Mouse (Mus musculus) neural tube, embryonic 13.5 days (tissue): ENCODE measurements around the gene Actr1b. TPM values are rescaled to one million over a fixed set of nuclear protein-coding genes. Genes with fewer than 3 reads are reported as not detected.

Experiments used
- ATAC-seq: fragments of 200-750 bp; cut with Nextera tagmentation; 2 replicates; pipeline ENCODE4 v1.8.0; 2017; ENCODE audit warnings: low read depth, mild to moderate bottlenecking, moderate TSS enrichment, moderate library complexity
- H3K27ac ChIP-seq: fragments of 300-500 bp; sonication (generic); replicated peaks from 2 replicates; pipeline ENCODE4 v1.5.1; 2015; ENCODE audit warnings: moderate library complexity, mild to moderate bottlenecking, inconsistent platforms
- H3K27me3 ChIP-seq: fragments of 300-500 bp; sonication (generic); 2 replicates; pipeline ENCODE4 v1.6.1; 2015; ENCODE audit warnings: mild to moderate bottlenecking, inconsistent platforms
- H3K36me3 ChIP-seq: fragments of 300-500 bp; sonication (generic); 2 replicates; pipeline ENCODE4 v1.6.1; 2015; ENCODE audit warnings: mild to moderate bottlenecking, inconsistent platforms
- H3K4me1 ChIP-seq: fragments of 300-500 bp; sonication (generic); replicated peaks from 2 replicates; pipeline ENCODE4 v1.6.1; 2015; ENCODE audit warnings: inconsistent platforms
- H3K4me2 ChIP-seq: fragments of 300-500 bp; sonication (generic); 2 replicates; pipeline ENCODE4 v1.6.1; 2015; ENCODE audit warnings: inconsistent platforms, mild to moderate bottlenecking, moderate library complexity
- H3K4me3 ChIP-seq: fragments of 300-500 bp; sonication (generic); 2 replicates; pipeline ENCODE4 v1.5.1; 2015; ENCODE audit warnings: mild to moderate bottlenecking, inconsistent platforms
- H3K9ac ChIP-seq: fragments of 300-500 bp; sonication (generic); 2 replicates; pipeline ENCODE4 v1.6.1; 2015; ENCODE audit warnings: moderate library complexity, mild to moderate bottlenecking, inconsistent platforms
- H3K9me3 ChIP-seq: fragments of 300-500 bp; sonication (generic); 2 replicates; pipeline ENCODE4 v1.6.1; 2016; ENCODE audit warnings: inconsistent platforms
- WGBS: fragments of 180-500 bp; shearing (Covaris S2); methylation state at CpG from one replicate; pipeline ENCODE4 v1.1.7; 2015; 5-methylcytosine and 5-hydroxymethylcytosine counted together
- polyA plus RNA-seq: library from polyadenylated mRNA; unstranded; fragments of >200 nt; fragmentation: Nextera tagmentation; extraction: Ambion mirVana; gene quantifications from 2 replicates; pipeline ENCODE4 v1.2.1, GENCODE M21; 2015

Actr1b gene
- 120 and 126 TPM in 2 replicates for polyA plus RNA-seq

DNA sequence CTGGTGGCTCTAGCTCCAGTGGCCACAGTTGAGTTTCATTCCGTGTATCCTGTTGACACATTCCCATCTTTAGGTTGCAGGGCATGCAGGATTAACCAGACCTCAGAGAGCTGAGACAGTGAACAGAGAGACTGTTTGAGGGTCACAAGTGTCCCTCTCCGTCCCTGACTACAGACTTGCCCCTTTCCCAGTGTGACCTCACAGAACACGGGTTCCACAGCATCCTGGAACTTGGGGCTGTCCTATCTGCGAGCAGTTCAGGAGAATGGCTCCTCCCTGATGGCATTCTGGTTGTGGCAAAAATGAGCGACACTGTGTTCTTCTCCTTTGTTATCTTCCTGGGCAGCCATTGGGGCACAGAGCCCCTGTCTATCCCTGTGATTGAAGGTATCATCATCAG lies at the start of gene Actr1b:
Gene Actr1b (minus strand): TSS at position 112 of the 400 bp plus-strand sequence.
- no peak within 1 kb of the TSS for H3K4me2 ChIP-seq
- WGBS, result 81% methylated on average over 5 of the region's 5 CpGs

DNA sequence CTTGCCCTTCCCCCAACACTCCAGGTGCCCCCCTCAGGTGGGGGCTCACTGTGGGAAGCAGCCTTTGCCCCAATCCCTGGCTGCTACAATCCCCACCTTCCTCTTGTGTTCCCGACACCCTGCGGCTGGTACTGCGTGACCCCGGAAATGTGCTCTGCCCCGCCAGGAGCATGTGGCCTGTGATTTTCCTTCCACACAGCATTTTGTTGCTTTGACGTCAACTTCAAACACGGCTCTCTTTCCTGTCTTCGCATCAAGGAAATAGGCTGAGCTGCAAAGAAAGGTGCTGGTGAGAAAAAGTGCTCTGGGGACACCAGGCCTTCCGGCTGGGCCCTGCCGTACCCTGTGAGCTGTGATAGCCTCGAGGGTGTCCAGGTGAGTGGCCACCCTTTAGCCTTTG lies 47.3 kb upstream of the Actr1b start, which contains the start of gene Zap70:
Gene Zap70 (plus strand): TSS at position 231 of the 400 bp plus-strand sequence.
- no peak for ATAC-seq
- 84% methylated on average over 11 of the region's 11 CpGs for WGBS
- Histone ChIP-seq H3K4me3 (no peak within 1 kb of the TSS), H3K9ac (no peak within 1 kb of the TSS), H3K4me2 (no peak within 1 kb of the TSS), H3K27ac (no peak within 1 kb of the TSS), H3K9me3 (no peaks in the 10 kb centered on the region), H3K27me3 (no peaks in the 10 kb centered on the region), H3K36me3 (no peaks in the 10 kb centered on the region), H3K4me1 (no peaks in the 10 kb centered on the region)

More for the DNA sequence above, at the start of gene Actr1b:
- Histone ChIP-seq H3K36me3 (no peaks in the 10 kb centered on the region), H3K4me1 (no peaks in the 10 kb centered on the region), H3K4me3 (no peak within 1 kb of the TSS), H3K9ac (no peak within 1 kb of the TSS), H3K27me3 (no peaks in the 10 kb centered on the region), H3K9me3 (no peaks in the 10 kb centered on the region), H3K27ac (no peak within 1 kb of the TSS)
- ATAC-seq, result no peak

DNA sequence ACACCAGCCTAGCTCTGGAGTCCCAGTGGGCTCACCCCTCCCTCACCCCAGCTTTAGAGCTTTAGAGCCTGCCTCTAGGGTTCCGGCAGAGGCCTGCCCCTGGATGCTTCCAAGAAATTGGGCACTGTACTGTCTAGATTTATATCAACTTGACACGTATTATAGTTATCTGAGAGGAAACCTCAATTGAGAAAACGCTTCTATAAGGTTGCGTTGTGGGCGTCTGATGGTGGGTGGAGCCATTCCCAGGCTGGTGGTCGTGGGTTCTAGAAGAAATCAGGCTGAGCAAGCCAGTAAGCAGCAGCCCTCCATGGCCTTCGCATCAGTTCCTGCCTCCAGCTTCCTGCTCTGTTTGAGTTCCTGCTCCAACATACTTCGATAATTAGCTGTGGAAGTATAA lies 46.8 kb upstream of the Actr1b start:
- Histone ChIP-seq H3K27me3 (no peaks in the 10 kb centered on the region), H3K9ac (no peak overlapping the region), H3K4me1 (no peaks in the 10 kb centered on the region), H3K9me3 (no peaks in the 10 kb centered on the region), H3K27ac (no peak overlapping the region), H3K4me3 (no peak overlapping the region), H3K4me2 (no peak overlapping the region), H3K36me3 (no peaks in the 10 kb centered on the region)
- WGBS, result 87% methylated on average over 8 of the region's 8 CpGs
- ATAC-seq, result no peak

DNA sequence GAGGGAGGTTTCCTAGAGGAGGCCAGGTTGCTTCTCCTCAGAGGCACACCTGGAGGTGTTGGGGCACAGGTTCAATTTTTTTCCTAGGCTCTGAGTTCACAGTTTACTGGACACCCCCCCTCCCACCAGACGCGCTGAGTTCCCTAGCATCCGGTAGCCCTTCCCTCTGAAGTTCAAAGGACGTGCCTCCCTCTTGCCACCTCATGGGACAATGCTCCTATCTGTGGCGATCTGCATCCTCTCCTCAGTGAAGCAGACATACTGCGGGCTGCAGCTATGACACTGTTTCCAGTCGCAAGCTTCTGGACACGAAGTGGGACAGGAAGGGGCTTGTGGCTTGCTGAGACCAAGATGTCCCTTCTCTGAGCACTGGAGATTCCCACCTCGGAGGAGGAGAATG lies 46.2 kb upstream of the Actr1b start:
- Histone ChIP-seq H3K4me1 (no peaks in the 10 kb centered on the region), H3K4me3 (no peak overlapping the region), H3K9me3 (no peaks in the 10 kb centered on the region), H3K27me3 (no peaks in the 10 kb centered on the region), H3K36me3 (no peaks in the 10 kb centered on the region), H3K4me2 (no peak overlapping the region), H3K27ac (no peak overlapping the region), H3K9ac (no peak overlapping the region)
- 80% methylated on average over 9 of the region's 9 CpGs for WGBS
- ATAC-seq, result no peak

DNA sequence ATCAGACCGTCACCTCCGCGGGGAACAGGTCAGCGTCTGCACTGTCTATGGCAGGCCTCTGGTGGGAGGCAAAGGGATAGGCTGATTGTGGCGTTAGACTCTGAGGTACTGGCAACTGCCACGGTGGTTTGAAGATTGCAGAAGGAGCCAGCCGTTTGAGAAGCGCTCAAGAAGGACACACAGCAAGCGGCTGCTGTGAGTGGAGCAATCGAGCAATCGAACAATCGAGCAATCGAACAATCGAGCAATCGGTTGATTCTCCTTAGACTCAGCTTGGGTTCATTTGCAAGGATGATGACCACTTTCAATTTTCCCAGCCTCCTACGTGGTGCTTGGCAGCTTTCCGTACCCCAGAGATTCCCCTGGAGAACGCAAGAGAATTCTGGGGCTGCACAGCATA lies 44.9 kb upstream of the Actr1b start:
- H3K27me3 ChIP-seq, result no peaks in the 10 kb centered on the region
- no peaks in the 10 kb centered on the region for H3K36me3 ChIP-seq
- no peaks in the 10 kb centered on the region for H3K4me1 ChIP-seq
- H3K4me3 ChIP-seq, result no peak overlapping the region
- H3K27ac ChIP-seq, result no peak overlapping the region
- H3K4me2 ChIP-seq, result no peak overlapping the region
- no peak for ATAC-seq
- no peaks in the 10 kb centered on the region for H3K9me3 ChIP-seq
- WGBS, result 87% methylated on average over 18 of the region's 18 CpGs
- H3K9ac ChIP-seq, result no peak overlapping the region

DNA sequence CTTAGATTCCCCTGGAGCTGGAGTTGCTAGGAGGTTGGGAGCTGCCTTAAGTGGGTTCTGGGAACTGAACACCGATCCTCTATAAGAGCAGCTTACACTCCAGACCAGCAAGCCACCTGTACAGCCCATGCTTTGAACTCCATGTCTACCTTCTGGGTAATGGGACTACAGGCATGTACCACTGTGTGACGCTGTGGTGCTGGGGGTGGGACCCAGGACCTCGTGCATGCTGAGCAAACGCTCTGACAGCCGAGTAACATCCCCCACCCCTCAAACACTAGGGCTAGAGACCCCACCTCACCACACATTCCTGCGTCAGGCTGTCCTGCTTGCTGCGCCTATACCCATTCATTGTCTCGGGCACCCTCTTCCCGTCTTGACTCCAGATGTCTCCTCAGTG lies 44.3 kb upstream of the Actr1b start:
- no peak for ATAC-seq
- WGBS, result 89% methylated on average over 9 of the region's 9 CpGs
- no peaks in the 10 kb centered on the region for H3K9me3 ChIP-seq

DNA sequence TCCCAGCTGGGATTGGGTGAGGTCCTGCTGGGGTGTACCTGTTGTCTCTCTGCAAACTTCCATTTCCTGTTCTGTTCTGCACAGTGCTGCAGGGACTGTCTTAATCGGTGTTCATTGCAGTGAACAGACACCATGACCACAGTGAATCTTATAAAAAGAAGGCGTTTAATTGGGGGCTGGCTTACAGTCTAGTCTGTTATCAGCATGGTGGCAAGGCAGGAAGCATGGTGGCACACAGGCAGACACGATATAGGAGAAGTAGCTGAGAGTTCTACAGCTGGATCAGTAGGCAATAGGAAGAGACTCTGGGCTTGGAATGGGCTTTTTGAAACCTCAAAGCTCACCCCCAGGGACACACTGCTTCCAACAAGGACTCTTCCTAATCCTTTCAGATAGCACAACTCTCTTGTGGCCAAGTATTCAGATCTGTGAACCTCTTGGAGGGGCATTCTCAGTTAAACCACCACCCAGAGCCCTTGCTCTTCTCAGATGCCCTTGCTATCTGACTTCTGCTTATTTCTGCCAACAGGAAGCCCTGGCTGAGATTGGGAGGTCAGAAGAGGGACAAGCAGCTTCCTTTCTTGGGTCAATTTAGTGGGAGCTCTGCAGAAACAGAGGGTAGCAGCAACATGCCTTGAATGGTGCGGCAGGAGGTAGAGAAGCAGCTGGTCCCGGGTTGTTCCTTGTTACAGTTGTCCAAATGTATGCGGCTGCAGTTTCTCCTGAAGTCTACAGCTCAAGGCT lies 39.9 kb upstream of the Actr1b start:
- Histone ChIP-seq H3K27ac (no peak overlapping the region), H3K4me1 (no peaks in the 10 kb centered on the region), H3K4me2 (no peak overlapping the region), H3K9me3 (no peaks in the 10 kb centered on the region), H3K36me3 (no peaks in the 10 kb centered on the region), H3K9ac (no peak overlapping the region), H3K4me3 (no peak overlapping the region), H3K27me3 (no peaks in the 10 kb centered on the region)
- whole genome bisulfite sequencing, result 82% methylated on average over 6 of the region's 6 CpGs
- no peak for ATAC-seq

More for the DNA sequence above, 44.3 kb upstream of the Actr1b start:
- Histone ChIP-seq H3K27ac (no peak overlapping the region), H3K27me3 (no peaks in the 10 kb centered on the region), H3K36me3 (no peaks in the 10 kb centered on the region), H3K4me2 (no peak overlapping the region), H3K4me3 (no peak overlapping the region), H3K4me1 (no peaks in the 10 kb centered on the region), H3K9ac (no peak overlapping the region)

DNA sequence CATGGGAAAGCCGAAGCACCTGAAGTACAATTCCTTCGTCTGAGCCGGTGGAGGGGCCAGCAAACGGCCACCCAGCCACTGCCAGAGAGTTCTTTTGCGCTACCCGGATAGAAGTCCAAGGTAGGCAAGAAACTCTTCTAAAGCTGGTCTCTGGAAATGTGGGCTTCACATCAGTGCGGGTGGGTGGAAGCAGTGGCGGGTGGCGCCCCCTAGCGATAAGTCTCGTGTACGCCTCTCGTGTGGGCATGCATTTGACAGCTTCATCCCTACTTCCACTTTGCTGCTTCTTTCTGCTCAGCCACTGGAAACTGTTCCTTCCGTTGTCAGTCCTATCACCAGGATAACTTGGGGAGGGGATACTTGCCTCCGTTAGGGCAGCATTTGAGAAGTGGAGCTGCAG lies 32.2 kb upstream of the Actr1b start:
- H3K27ac ChIP-seq, result no peak overlapping the region
- no peak overlapping the region for H3K9ac ChIP-seq
- H3K9me3 ChIP-seq, result no peaks in the 10 kb centered on the region
- H3K4me3 ChIP-seq, result no peak overlapping the region
- no peak overlapping the region for H3K4me2 ChIP-seq
- H3K27me3 ChIP-seq, result no peaks in the 10 kb centered on the region; the same call in 1 of the 2 replicates
- ATAC-seq, result no peak
- no peaks in the 10 kb centered on the region for H3K36me3 ChIP-seq
- peaks cover 13% of the 10 kb centered on the region; the same call in 1 of the 2 replicates for H3K4me1 ChIP-seq
- 47% methylated on average over 15 of the region's 15 CpGs for WGBS

DNA sequence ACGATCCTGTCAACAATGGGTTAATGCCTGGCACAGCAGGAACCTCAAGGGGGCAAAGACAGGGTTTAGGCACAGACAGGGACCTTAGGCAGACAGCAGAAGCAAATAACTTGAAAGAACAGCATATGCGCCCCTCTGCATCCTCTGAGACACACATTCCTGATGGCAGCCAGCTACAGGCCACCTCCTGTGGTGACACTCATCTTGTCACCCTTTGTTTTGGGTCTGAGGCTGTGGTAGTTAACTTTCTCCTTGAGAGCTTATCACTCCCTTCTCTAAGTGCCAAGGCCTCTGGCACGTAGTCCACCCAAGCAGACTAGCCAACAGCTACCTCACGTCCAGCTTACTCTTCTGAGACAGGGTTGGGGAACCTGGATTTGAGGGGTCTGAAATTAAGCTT lies 31.4 kb upstream of the Actr1b start:
- no peak overlapping the region for H3K27ac ChIP-seq
- peaks cover 13% of the 10 kb centered on the region; the same call in 1 of the 2 replicates for H3K4me1 ChIP-seq
- H3K9me3 ChIP-seq, result no peaks in the 10 kb centered on the region
- no peak overlapping the region for H3K4me3 ChIP-seq
- H3K36me3 ChIP-seq, result no peaks in the 10 kb centered on the region
- ATAC-seq, result no peak
- no peak overlapping the region for H3K9ac ChIP-seq
- no peak overlapping the region for H3K4me2 ChIP-seq
- H3K27me3 ChIP-seq, result peaks cover 5% of the 10 kb centered on the region; the same call in 1 of the 2 replicates
- 40% methylated on average over 4 of the region's 4 CpGs for WGBS

DNA sequence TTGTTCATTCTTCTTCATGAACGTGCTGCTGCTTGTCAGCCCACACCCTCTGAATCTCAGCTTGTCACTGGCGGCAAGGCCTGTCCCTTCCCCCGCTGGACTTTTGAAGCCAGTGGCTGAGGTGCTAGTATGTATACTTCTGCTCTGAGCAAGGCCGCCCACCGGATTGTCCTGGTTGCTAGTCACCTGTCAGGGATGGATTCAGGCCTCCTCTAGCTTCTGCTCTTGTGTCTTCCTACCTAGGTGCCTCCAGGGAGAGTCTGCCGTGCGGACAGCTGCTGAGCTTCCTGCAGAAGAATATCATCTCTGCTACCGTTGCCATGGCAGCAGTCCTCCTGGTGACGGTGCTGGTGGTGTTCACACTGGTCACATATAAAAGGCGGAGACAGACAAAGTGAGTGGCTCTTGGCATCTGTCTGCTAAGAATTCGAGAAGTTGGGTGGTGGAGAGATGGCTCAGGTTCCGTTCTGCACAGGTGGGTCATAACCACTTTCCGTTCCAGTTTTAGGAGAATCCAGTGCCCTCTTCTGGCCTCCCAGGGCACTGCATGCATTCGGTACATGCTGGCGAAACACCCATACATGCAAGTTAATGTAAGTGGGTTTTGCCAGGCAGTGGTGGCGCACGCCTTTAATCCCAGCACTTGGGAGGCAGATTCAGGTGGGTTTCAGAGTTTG lies 30.2 kb upstream of the Actr1b start:
- no peak overlapping the region for H3K27ac ChIP-seq
- peak overlapping the region; percentile 49 for H3K4me2 ChIP-seq
- 20% methylated on average over 17 of the region's 17 CpGs for WGBS
- H3K9me3 ChIP-seq, result no peaks in the 10 kb centered on the region
- peaks cover 13% of the 10 kb centered on the region; the same call in 1 of the 2 replicates for H3K4me1 ChIP-seq
- peak; percentile 70 for ATAC-seq
- H3K9ac ChIP-seq, result no peak overlapping the region
- no peaks in the 10 kb centered on the region for H3K36me3 ChIP-seq
- peak overlapping the region; percentile 20 for H3K4me3 ChIP-seq
- H3K27me3 ChIP-seq, result peaks cover 5% of the 10 kb centered on the region; the same call in 1 of the 2 replicates

DNA sequence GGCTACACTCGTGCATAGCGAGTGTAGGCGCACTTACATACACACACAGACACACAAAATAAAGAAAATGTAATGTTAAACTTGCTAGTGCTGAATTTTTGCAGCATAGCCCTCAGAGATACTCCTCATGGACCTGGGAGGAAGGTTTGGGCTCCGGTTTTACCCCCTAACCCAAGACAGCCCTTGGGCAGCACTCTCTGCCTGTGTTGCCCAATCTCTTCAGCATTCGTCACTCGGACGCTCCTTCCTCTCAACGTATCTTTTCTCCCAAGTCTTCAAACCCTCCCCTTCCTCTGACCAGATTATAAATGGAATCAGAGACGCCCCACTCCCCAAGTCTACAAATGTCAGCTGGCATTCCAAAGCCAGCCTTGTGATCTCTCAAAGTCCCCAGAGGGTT lies 28.8 kb upstream of the Actr1b start:
- Histone ChIP-seq H3K9me3 (no peaks in the 10 kb centered on the region), H3K4me2 (no peak overlapping the region), H3K4me3 (no peak overlapping the region), H3K9ac (no peak overlapping the region), H3K36me3 (no peaks in the 10 kb centered on the region), H3K27me3 (peaks cover 5% of the 10 kb centered on the region; the same call in 1 of the 2 replicates), H3K4me1 (peaks cover 13% of the 10 kb centered on the region; the same call in 1 of the 2 replicates), H3K27ac (no peak overlapping the region)
- no peak for ATAC-seq
- WGBS, result 82% methylated on average over 9 of the region's 9 CpGs

DNA sequence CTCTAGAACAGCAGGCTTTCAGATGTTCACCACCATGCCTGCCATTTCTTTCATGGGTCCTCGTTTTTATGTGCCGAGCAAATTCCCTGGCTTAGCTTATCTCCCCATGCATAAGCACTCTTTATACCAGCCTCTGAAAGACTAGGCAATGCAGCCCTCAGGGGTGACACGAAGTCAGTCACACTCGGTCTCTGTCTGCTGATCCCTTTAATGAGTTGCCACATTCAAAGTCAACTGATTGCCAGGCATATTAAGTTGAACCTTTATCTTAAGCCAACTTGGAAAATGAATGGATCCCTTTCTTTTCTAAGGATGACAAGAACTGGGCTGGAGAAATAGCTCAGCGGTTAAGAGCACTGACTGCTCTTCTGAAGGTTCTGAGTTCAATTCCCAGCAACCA lies 25.0 kb upstream of the Actr1b start:
- no peak overlapping the region for H3K9ac ChIP-seq
- no peak for ATAC-seq
- H3K4me2 ChIP-seq, result no peak overlapping the region
- WGBS, result 72% methylated on average over 5 of the region's 5 CpGs
- H3K4me1 ChIP-seq, result peaks cover 4% of the 10 kb centered on the region; the same call in 1 of the 2 replicates
- H3K9me3 ChIP-seq, result no peaks in the 10 kb centered on the region
- H3K27ac ChIP-seq, result no peak overlapping the region
- no peaks in the 10 kb centered on the region for H3K36me3 ChIP-seq
- no peak overlapping the region for H3K4me3 ChIP-seq
- H3K27me3 ChIP-seq, result peaks cover 5% of the 10 kb centered on the region; the same call in 1 of the 2 replicates
